Comparison of ENCODE assay signal across 25 mouse cellular contexts in the genomic region with DNA sequence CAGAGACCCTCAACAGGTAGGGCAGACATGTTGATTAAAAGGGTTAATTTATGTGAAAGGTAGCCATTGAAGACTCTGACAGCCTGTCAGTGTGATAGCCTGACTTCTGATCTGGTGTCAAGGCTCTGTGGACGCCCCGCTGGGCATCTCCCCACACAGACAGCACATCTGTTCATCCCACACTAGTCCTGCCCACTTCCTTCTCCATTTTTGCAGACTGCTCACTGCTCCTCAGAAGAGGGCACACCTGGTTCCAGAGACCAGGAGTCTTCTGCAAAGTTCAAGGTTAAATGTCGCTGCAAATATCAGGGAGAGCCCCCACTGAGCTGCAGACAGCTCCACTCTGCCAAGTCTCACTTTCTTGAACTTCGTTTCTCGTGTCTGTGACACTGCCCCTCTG.
"Had no signal": no experiment of that assay in that cellular context is flagged by ENCODE, and none has a peak within 500 bp of the region (broad histone marks: within the 10 kb centered on the region; RNA-seq: fewer than 3 reads in every experiment).

No protein-coding gene starts in this region.

- H3K9ac ChIP-seq: heart, embryonic 13.5 days; heart, embryonic 15.5 days; hindbrain, embryonic 13.5 days; hindbrain, embryonic 15.5 days; kidney, embryonic 15.5 days; limb, embryonic 13.5 days; limb, embryonic 15.5 days; liver, embryonic 12.5 days; liver, embryonic 14.5 days had no signal

- H3K4me3 ChIP-seq: heart, embryonic 13.5 days; heart, embryonic 15.5 days; hindbrain, embryonic 13.5 days; hindbrain, embryonic 15.5 days; kidney, embryonic 15.5 days; layer of hippocampus, adult 2 months; left cerebral cortex, adult 2 months; limb, embryonic 13.5 days; limb, embryonic 15.5 days; liver, embryonic 12.5 days had no signal

- H3K27me3 ChIP-seq: heart, embryonic 13.5 days; heart, embryonic 15.5 days; hindbrain, embryonic 13.5 days; hindbrain, embryonic 15.5 days; kidney, embryonic 15.5 days; limb, embryonic 13.5 days; limb, embryonic 15.5 days; liver, embryonic 12.5 days had no signal

- H3K9me3 ChIP-seq: heart, embryonic 13.5 days; heart, embryonic 15.5 days; hindbrain, embryonic 13.5 days; hindbrain, embryonic 15.5 days; kidney, embryonic 15.5 days; limb, embryonic 13.5 days; limb, embryonic 15.5 days; liver, embryonic 12.5 days had no signal

- ATAC-seq: hindbrain, postnatal 0 days; intestine, postnatal 0 days; liver, embryonic 12.5 days had no signal

- DNase-seq: gastrocnemius, postnatal 14 days; gastrocnemius, postnatal 36 days; heart, adult 18-20 months; heart, postnatal 14 days; heart, postnatal 36 days; kidney, adult 18-20 months; kidney, adult 8-10 months; kidney, postnatal 25 days; kidney, postnatal 4 days; lung, adult 18-20 months had no signal

- H3K36me3 ChIP-seq: heart, embryonic 13.5 days; heart, embryonic 15.5 days; hindbrain, embryonic 13.5 days; hindbrain, embryonic 15.5 days; kidney, embryonic 15.5 days; limb, embryonic 13.5 days; limb, embryonic 15.5 days; liver, embryonic 12.5 days had no signal

- H3K4me1 ChIP-seq: heart, embryonic 15.5 days; hindbrain, embryonic 15.5 days; limb, embryonic 15.5 days had no signal

- H3K4me2 ChIP-seq: heart, embryonic 11.5 days; heart, embryonic 13.5 days; heart, embryonic 15.5 days; hindbrain, embryonic 13.5 days; hindbrain, embryonic 15.5 days; kidney, embryonic 15.5 days; limb, embryonic 13.5 days; limb, embryonic 15.5 days; liver, embryonic 12.5 days had no signal

- H3K27ac ChIP-seq: heart, embryonic 13.5 days; heart, embryonic 15.5 days; hindbrain, embryonic 13.5 days; hindbrain, embryonic 15.5 days; hindbrain, postnatal 0 days; kidney, embryonic 15.5 days; kidney, postnatal 0 days; layer of hippocampus, adult 2 months; left cerebral cortex, adult 2 months; limb, embryonic 13.5 days; limb, embryonic 15.5 days; liver, embryonic 12.5 days; liver, embryonic 14.5 days had no signal
